Mouse (Mus musculus): ENCODE results near the gene Hist1h2bj. TPM values are rescaled to one million over a fixed set of nuclear protein-coding genes. Genes with fewer than 3 reads are reported as not detected.

The Hist1h2bj gene
- polyA plus RNA-seq (2015; fragmentation: Illumina TruSeq; extraction: RNeasy Lipid Tissue Mini Kit (QIAGEN cat#74804); ENCODE audit: insufficient read depth, low replicate concordance) = not detected

DNA sequence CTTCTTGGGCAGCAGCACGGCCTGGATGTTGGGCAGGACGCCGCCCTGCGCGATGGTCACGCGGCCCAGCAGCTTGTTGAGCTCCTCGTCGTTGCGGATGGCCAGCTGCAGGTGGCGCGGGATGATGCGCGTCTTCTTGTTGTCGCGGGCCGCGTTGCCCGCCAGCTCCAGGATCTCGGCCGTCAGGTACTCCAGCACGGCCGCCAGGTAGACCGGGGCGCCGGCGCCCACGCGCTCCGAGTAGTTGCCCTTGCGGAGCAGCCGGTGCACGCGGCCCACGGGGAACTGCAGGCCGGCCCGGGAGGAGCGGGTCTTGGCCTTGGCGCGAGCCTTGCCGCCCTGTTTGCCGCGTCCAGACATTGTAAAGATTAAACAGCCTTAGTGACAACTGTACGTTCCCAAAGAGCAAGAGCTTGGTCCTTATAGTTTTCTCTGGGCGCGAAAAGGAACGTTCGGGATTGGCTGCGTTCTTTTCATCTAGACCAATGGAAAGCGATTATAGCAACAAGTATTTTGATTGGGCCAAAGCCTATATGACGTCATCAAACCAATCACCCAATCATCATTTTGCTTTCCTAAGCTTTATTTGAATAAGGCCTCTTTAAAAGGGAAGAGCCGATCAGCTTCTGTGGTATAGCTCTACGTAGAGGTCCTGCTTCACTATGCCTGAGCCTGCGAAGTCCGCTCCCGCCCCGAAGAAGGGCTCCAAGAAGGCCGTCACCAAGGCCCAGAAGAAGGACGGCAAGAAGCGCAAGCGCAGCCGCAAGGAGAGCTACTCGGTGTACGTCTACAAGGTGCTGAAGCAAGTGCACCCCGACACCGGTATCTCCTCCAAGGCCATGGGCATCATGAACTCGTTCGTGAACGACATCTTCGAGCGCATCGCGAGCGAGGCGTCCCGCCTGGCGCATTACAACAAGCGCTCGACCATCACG lies at the start of gene Hist1h2bj, which contains the start of gene Hist1h2ag:
TSS of gene Hist1h2bj (plus strand) at position 647 of the 935 bp plus-strand sequence.
TSS of gene Hist1h2ag (minus strand) at position 377 of the 935 bp plus-strand sequence.

GRCm38 (mm10) chr13:22009642-22010041 lies 33.4 kb upstream of the Hist1h2bj start, which contains the start of gene Prss16:
Prss16 (minus strand) TSS chr13:22009742.

DNA sequence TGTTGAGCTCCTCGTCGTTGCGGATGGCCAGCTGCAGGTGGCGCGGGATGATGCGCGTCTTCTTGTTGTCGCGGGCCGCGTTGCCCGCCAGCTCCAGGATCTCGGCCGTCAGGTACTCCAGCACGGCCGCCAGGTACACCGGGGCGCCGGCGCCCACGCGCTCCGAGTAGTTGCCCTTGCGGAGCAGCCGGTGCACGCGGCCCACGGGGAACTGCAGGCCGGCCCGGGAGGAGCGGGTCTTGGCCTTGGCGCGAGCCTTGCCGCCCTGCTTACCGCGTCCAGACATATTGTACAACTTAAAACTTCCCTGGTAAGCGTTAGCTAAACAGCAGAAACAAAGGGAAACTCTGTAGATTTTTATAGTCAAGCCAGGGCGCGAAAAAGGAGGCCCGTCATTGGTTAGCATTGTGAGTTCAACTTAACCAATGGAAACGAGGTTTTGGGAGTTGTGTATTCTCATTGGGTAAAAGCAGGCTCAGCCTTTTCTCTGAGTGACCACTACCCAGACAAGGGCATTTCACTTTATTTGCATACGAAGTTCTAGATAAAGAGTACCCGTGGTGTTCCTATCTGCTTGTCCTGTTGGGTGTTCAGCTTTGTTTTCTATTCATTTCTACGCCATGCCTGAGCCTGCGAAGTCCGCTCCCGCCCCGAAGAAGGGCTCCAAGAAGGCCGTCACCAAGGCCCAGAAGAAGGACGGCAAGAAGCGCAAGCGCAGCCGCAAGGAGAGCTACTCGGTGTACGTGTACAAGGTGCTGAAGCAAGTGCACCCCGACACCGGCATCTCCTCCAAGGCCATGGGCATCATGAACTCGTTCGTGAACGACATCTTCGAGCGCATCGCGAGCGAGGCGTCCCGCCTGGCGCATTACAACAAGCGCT lies 7.5 kb upstream of the Hist1h2bj start, which contains the start of the genes Hist1h2ah and Hist1h2bk:
TSS of gene Hist1h2ah (minus strand) at position 302 of the 882 bp plus-strand sequence.
TSS of gene Hist1h2bk (plus strand) at position 604 of the 882 bp plus-strand sequence.

GRCm38 (mm10) chr13:22041142-22041536 lies 1.9 kb upstream of the Hist1h2bj start, which contains the start of gene Hist1h4i:
Hist1h4i (minus strand) TSS chr13:22041362.

GRCm38 (mm10) chr13:22084140-22084539 lies 41.1 kb downstream of the Hist1h2bj start, which contains the start of gene Vmn1r188:
Vmn1r188 (plus strand) TSS chr13:22084440.

Other genes with a start within 250 kb of the Hist1h2bj start
- 1.1 TPM for gene Hist1h2bq, start 233.0 kb upstream of the Hist1h2bj start, polyA plus RNA-seq (2015; fragmentation: Illumina TruSeq; extraction: RNeasy Lipid Tissue Mini Kit (QIAGEN cat#74804); ENCODE audit: insufficient read depth, low replicate concordance)
- gene Hist1h2ao, start 232.7 kb upstream of the Hist1h2bj start, polyA plus RNA-seq (2015; fragmentation: Illumina TruSeq; extraction: RNeasy Lipid Tissue Mini Kit (QIAGEN cat#74804); ENCODE audit: insufficient read depth, low replicate concordance) = not detected
- not detected for gene Hist1h4m, start 231.5 kb upstream of the Hist1h2bj start, polyA plus RNA-seq (2015; fragmentation: Illumina TruSeq; extraction: RNeasy Lipid Tissue Mini Kit (QIAGEN cat#74804); ENCODE audit: insufficient read depth, low replicate concordance)
- not detected for gene Hist1h4n, start 211.0 kb upstream of the Hist1h2bj start, polyA plus RNA-seq (2015; fragmentation: Illumina TruSeq; extraction: RNeasy Lipid Tissue Mini Kit (QIAGEN cat#74804); ENCODE audit: insufficient read depth, low replicate concordance)
- gene Hist1h2ap, start 209.7 kb upstream of the Hist1h2bj start, polyA plus RNA-seq (2015; fragmentation: Illumina TruSeq; extraction: RNeasy Lipid Tissue Mini Kit (QIAGEN cat#74804); ENCODE audit: insufficient read depth, low replicate concordance) = not detected
- 0.81 TPM for gene Hist1h2br, start 209.5 kb upstream of the Hist1h2bj start, polyA plus RNA-seq (2015; fragmentation: Illumina TruSeq; extraction: RNeasy Lipid Tissue Mini Kit (QIAGEN cat#74804); ENCODE audit: insufficient read depth, low replicate concordance)
- gene Zfp184, start 98.1 kb upstream of the Hist1h2bj start, polyA plus RNA-seq (2015; fragmentation: Illumina TruSeq; extraction: RNeasy Lipid Tissue Mini Kit (QIAGEN cat#74804); ENCODE audit: insufficient read depth, low replicate concordance) = 1.2 TPM
- gene Pom121l2, start 62.0 kb upstream of the Hist1h2bj start, polyA plus RNA-seq (2015; fragmentation: Illumina TruSeq; extraction: RNeasy Lipid Tissue Mini Kit (QIAGEN cat#74804); ENCODE audit: insufficient read depth, low replicate concordance) = not detected
- gene Prss16, start 33.5 kb upstream of the Hist1h2bj start, polyA plus RNA-seq (2015; fragmentation: Illumina TruSeq; extraction: RNeasy Lipid Tissue Mini Kit (QIAGEN cat#74804); ENCODE audit: insufficient read depth, low replicate concordance) = 1.6 TPM
- not detected for gene Hist1h2ah, start 7.6 kb upstream of the Hist1h2bj start, polyA plus RNA-seq (2015; fragmentation: Illumina TruSeq; extraction: RNeasy Lipid Tissue Mini Kit (QIAGEN cat#74804); ENCODE audit: insufficient read depth, low replicate concordance)
- gene Hist1h2bk, start 7.3 kb upstream of the Hist1h2bj start, polyA plus RNA-seq (2015; fragmentation: Illumina TruSeq; extraction: RNeasy Lipid Tissue Mini Kit (QIAGEN cat#74804); ENCODE audit: insufficient read depth, low replicate concordance) = not detected
- gene Hist1h4i, start 1.9 kb upstream of the Hist1h2bj start, polyA plus RNA-seq (2015; fragmentation: Illumina TruSeq; extraction: RNeasy Lipid Tissue Mini Kit (QIAGEN cat#74804); ENCODE audit: insufficient read depth, low replicate concordance) = 7.6 TPM
- gene Hist1h2ag, start 270 bp upstream of the Hist1h2bj start, polyA plus RNA-seq (2015; fragmentation: Illumina TruSeq; extraction: RNeasy Lipid Tissue Mini Kit (QIAGEN cat#74804); ENCODE audit: insufficient read depth, low replicate concordance) = not detected
- gene Vmn1r188, start 41.2 kb downstream of the Hist1h2bj start, polyA plus RNA-seq (2015; fragmentation: Illumina TruSeq; extraction: RNeasy Lipid Tissue Mini Kit (QIAGEN cat#74804); ENCODE audit: insufficient read depth, low replicate concordance) = not detected
- not detected for gene Vmn1r189, start 62.6 kb downstream of the Hist1h2bj start, polyA plus RNA-seq (2015; fragmentation: Illumina TruSeq; extraction: RNeasy Lipid Tissue Mini Kit (QIAGEN cat#74804); ENCODE audit: insufficient read depth, low replicate concordance)
- not detected for gene Vmn1r191, start 140.8 kb downstream of the Hist1h2bj start, polyA plus RNA-seq (2015; fragmentation: Illumina TruSeq; extraction: RNeasy Lipid Tissue Mini Kit (QIAGEN cat#74804); ENCODE audit: insufficient read depth, low replicate concordance)
- not detected for gene Vmn1r192, start 147.9 kb downstream of the Hist1h2bj start, polyA plus RNA-seq (2015; fragmentation: Illumina TruSeq; extraction: RNeasy Lipid Tissue Mini Kit (QIAGEN cat#74804); ENCODE audit: insufficient read depth, low replicate concordance)
- not detected for gene Vmn1r193, start 179.9 kb downstream of the Hist1h2bj start, polyA plus RNA-seq (2015; fragmentation: Illumina TruSeq; extraction: RNeasy Lipid Tissue Mini Kit (QIAGEN cat#74804); ENCODE audit: insufficient read depth, low replicate concordance)
- not detected for gene Vmn1r194, start 201.0 kb downstream of the Hist1h2bj start, polyA plus RNA-seq (2015; fragmentation: Illumina TruSeq; extraction: RNeasy Lipid Tissue Mini Kit (QIAGEN cat#74804); ENCODE audit: insufficient read depth, low replicate concordance)
- not detected for gene Vmn1r195, start 227.3 kb downstream of the Hist1h2bj start, polyA plus RNA-seq (2015; fragmentation: Illumina TruSeq; extraction: RNeasy Lipid Tissue Mini Kit (QIAGEN cat#74804); ENCODE audit: insufficient read depth, low replicate concordance)
- not detected for gene Vmn1r196, start 246.7 kb downstream of the Hist1h2bj start, polyA plus RNA-seq (2015; fragmentation: Illumina TruSeq; extraction: RNeasy Lipid Tissue Mini Kit (QIAGEN cat#74804); ENCODE audit: insufficient read depth, low replicate concordance)

All from spleen, adult 10 weeks (tissue).